Mouse (Mus musculus): ENCODE data around the gene Chst11.

DNA sequence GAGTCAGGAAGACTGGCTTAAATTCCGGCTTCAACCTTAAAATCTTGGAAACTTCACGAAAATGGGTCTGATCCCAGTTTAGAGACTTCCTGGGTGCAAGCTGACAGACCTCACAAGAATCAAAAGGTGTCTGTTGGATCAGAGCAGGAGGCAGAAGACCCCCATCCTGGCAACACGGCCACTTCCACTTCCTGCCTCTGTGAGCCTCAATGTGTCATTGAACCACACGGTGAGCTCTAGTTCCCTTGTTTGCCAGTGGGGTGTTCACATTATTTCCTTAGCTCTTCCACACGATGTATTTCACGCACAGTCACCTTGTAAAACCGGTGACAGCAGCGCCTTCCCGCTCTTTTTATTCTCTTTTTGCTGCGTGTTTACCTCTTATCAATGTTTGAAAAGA, 54.1 kb downstream of the Chst11 start:
- TF ChIP-seq CTCF (IDR thresholded peaks at IDR 0.05) (no peak), EP300 (IDR thresholded peaks at IDR 0.05) (no peak)

Data from lung, postnatal 0 days (tissue).